Mouse (Mus musculus): ENCODE measurements at regions not wholly inside any gene's neighbourhood (a gene's known extent, or its start where the extent isn't known, plus 50 kb on each side); places are given as distances from the start of the nearest gene placed in this dataset.

- no peak for TF ChIP-seq CTCF (IDR thresholded peaks at IDR 0.05)
- no peak for TF ChIP-seq EP300 (IDR thresholded peaks at IDR 0.05)
Observed at GRCm38 (mm10) chr3:17460545-17460944, 487.7 kb upstream of the Cypt12 start.
